Mouse (Mus musculus) limb, embryonic 15.5 days (tissue): ENCODE results near the gene Prrx2. TPM values are rescaled to one million over a fixed set of nuclear protein-coding genes. Genes with fewer than 3 reads are reported as not detected.

ENCODE experiments used
- ATAC-seq: fragments of 200-750 bp; cut with Nextera tagmentation; 2 replicates; pipeline ENCODE4 v1.8.0; 2017; ENCODE audit warnings: low read depth, moderate TSS enrichment; ENCODE audit not compliant: insufficient number of reproducible peaks, low FRiP score, low TSS enrichment
- H3K27ac ChIP-seq: fragments of 300-500 bp; sonication (generic); 2 replicates; pipeline ENCODE4 v1.5.1; 2015; ENCODE audit warnings: moderate library complexity, mild to moderate bottlenecking, inconsistent platforms
- H3K27me3 ChIP-seq: fragments of 300-500 bp; sonication (generic); 2 replicates; pipeline ENCODE4 v1.6.1; 2015; ENCODE audit warnings: inconsistent platforms
- H3K36me3 ChIP-seq: fragments of 300-500 bp; sonication (generic); 2 replicates; pipeline ENCODE4 v1.6.1; 2015; ENCODE audit warnings: inconsistent platforms
- H3K4me1 ChIP-seq: fragments of 300-500 bp; sonication (generic); 2 replicates; pipeline ENCODE4 v1.6.1; 2015; ENCODE audit warnings: inconsistent platforms
- H3K4me2 ChIP-seq: fragments of 300-500 bp; sonication (generic); 2 replicates; pipeline ENCODE4 v1.6.1; 2015; ENCODE audit warnings: mild to moderate bottlenecking, inconsistent platforms
- H3K4me3 ChIP-seq: fragments of 300-500 bp; sonication (generic); 2 replicates; pipeline ENCODE4 v1.5.1; 2015; ENCODE audit warnings: mild to moderate bottlenecking, inconsistent platforms
- H3K9ac ChIP-seq: fragments of 300-500 bp; sonication (generic); 2 replicates; pipeline ENCODE4 v1.6.1; 2015; ENCODE audit warnings: inconsistent platforms
- H3K9me3 ChIP-seq: fragments of 300-500 bp; sonication (generic); 2 replicates; pipeline ENCODE4 v1.6.1; 2016; ENCODE audit warnings: inconsistent platforms
- WGBS: fragments of 180-500 bp; shearing (Covaris S2); methylation state at CpG from one replicate; pipeline ENCODE4 v1.1.7; 2015; 5-methylcytosine and 5-hydroxymethylcytosine counted together
- polyA plus RNA-seq: library from polyadenylated mRNA; unstranded; fragments of >200 nt; fragmentation: Nextera tagmentation; extraction: Ambion mirVana; gene quantifications from 2 replicates; pipeline ENCODE4 v1.2.1, GENCODE M21; 2015

Prrx2 gene
- polyA plus RNA-seq, 1 experiment from 2014 or later = 65.0 TPM

- peaks cover 69% of the 10 kb centered on the region for H3K4me1 ChIP-seq
Observed at GRCm38 (mm10) chr2:30848184-30848583, 13.4 kb downstream of the Prrx2 start.

GRCm38 (mm10) chr2:30850581-30850980 lies 15.8 kb downstream of the Prrx2 start:
- Histone ChIP-seq H3K36me3 (no peaks in the 10 kb centered on the region), H3K9ac (no peak overlapping the region), H3K27me3 (no peaks in the 10 kb centered on the region), H3K9me3 (no peaks in the 10 kb centered on the region), H3K4me1 (peaks cover 76% of the 10 kb centered on the region), H3K27ac (peak overlapping the region; percentile 76), H3K4me3 (no peak overlapping the region), H3K4me2 (no peak overlapping the region)
- no peak for ATAC-seq
- WGBS = 23% methylated on average over 6 of the region's 6 CpGs

More at GRCm38 (mm10) chr2:30848184-30848583, 13.4 kb downstream of the Prrx2 start:
- no peak for ATAC-seq
- Histone ChIP-seq H3K27ac (no peak overlapping the region), H3K9ac (no peak overlapping the region), H3K4me2 (peak overlapping the region; percentile 76; the same call in 1 of the 2 replicates), H3K36me3 (no peaks in the 10 kb centered on the region), H3K9me3 (no peaks in the 10 kb centered on the region), H3K27me3 (no peaks in the 10 kb centered on the region), H3K4me3 (no peak overlapping the region; the same call in 1 of the 2 replicates)
- 42% methylated on average over 8 of the region's 8 CpGs for WGBS

DNA sequence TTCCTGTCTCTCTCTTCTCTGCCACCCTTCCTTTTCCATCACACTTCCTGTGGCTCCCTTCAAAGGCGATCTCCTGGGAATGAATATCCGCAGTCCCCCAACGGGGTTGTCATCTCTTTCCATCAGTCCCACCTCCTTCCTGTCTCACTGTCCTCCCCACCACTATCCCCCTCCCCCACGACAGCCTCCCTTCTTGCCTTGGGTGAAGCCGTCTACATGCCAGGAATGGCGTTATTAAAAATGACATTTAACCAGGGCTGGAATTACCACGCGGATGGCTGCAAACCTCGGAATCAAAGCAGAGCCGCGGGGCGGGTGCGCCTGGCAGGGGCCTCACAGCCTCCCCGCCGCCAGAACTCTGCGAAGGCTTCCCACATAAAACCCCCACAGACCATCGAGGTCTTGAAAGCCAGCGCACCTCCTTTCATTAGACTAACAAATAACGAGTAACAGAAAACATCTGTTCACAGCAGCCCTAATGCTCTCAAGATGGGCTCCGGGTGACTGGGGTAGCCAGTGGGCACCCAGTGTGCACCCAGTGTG lies 18.1 kb downstream of the Prrx2 start:
- Histone ChIP-seq H3K4me2 (peak overlapping the region; percentile 32), H3K27ac (peak overlapping the region; percentile 76), H3K9ac (no peak overlapping the region), H3K36me3 (no peaks in the 10 kb centered on the region), H3K9me3 (no peaks in the 10 kb centered on the region), H3K4me1 (peaks cover 68% of the 10 kb centered on the region), H3K27me3 (no peaks in the 10 kb centered on the region), H3K4me3 (no peak overlapping the region)
- 7% methylated on average over 20 of the region's 20 CpGs for WGBS
- peak; percentile 37 for ATAC-seq

DNA sequence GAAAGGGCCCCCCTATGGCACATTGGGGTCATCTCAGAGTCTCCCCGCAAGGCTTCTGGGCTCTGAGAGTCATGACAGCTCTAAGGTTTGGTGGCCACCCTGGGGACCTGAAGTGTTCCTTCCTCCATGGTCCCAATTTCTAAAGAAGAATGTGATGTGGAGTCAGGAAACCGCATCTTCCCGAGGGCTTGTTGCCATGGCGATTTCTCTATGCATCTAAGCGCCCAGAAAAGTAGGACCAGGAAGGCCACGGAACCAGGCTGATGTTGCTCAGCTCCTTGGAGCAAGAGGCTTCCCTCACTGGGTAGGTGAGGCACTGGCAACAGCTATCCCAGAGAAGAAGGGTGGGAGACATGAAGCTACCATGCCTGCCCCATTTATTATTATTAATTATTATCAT lies 22.3 kb downstream of the Prrx2 start:
- H3K27me3 ChIP-seq = no peaks in the 10 kb centered on the region
- no peak overlapping the region for H3K9ac ChIP-seq
- peaks cover 61% of the 10 kb centered on the region for H3K4me1 ChIP-seq
- 77% methylated on average over 6 of the region's 6 CpGs for WGBS
- ATAC-seq = no peak
- H3K4me2 ChIP-seq = no peak overlapping the region
- no peaks in the 10 kb centered on the region for H3K9me3 ChIP-seq
- no peak overlapping the region for H3K4me3 ChIP-seq
- H3K27ac ChIP-seq = no peak overlapping the region
- H3K36me3 ChIP-seq = no peaks in the 10 kb centered on the region

DNA sequence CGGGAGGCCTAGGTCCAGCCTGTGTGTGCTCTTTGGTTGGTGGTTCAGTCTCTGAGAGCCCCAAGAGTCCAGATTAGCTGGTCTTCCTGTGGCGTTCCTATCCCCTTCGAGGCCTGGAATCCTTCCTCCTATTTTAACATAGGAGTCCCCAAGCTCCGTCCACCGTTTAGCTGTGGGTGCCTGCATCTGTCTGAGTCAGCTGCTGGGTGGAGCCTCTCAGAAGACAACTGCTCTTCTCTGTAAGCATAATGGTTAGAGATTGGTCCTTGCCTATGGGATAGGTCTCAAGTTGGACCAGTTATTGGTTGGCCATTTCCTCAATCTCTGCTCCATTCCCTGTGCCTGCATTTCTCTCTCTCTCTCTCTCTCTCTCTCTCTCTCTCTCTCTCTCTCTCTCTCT lies 25.0 kb downstream of the Prrx2 start:
- Histone ChIP-seq H3K9me3 (no peaks in the 10 kb centered on the region), H3K4me2 (no peak overlapping the region), H3K4me3 (no peak overlapping the region), H3K27ac (no peak overlapping the region; the same call in 1 of the 2 replicates), H3K4me1 (peaks cover 52% of the 10 kb centered on the region), H3K9ac (no peak overlapping the region), H3K36me3 (no peaks in the 10 kb centered on the region), H3K27me3 (no peaks in the 10 kb centered on the region)
- no peak for ATAC-seq
- 70% methylated on average over 5 of the region's 5 CpGs for WGBS

DNA sequence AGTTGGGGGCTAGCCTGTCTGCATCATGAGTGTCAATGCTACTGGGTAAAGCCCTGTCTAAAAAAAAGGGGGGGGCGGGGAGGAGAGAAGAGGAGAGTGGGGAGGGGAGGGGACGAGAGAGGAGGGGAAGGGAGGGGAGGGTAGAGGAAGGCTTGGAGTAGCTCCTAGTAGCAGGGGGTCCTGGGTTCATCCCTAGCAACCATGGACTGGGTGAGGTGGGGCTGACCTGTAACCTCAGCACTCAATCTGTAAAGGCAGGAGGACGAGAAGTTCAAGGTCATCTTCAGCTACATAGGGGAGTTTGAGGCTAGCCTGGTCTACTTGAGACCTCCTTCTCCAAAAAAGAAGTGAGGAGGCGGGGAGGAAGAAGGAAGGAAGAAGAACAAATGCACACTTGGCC lies 27.3 kb downstream of the Prrx2 start:
- no peak for ATAC-seq
- no peak overlapping the region for H3K4me3 ChIP-seq

GRCm38 (mm10) chr2:30863574-30863973 lies 28.8 kb downstream of the Prrx2 start:
- Histone ChIP-seq H3K27ac (0 out of 2 replicates have a peak overlapping the region, but pooled peaks have one; percentile 5), H3K36me3 (no peaks in the 10 kb centered on the region), H3K4me1 (peaks cover 47% of the 10 kb centered on the region), H3K9me3 (no peaks in the 10 kb centered on the region), H3K4me3 (no peak overlapping the region), H3K9ac (no peak overlapping the region), H3K4me2 (no peak overlapping the region), H3K27me3 (no peaks in the 10 kb centered on the region)
- no peak for ATAC-seq
- 58% methylated on average over 9 of the region's 9 CpGs for WGBS

More for the DNA sequence above, 27.3 kb downstream of the Prrx2 start:
- no peaks in the 10 kb centered on the region for H3K27me3 ChIP-seq
- no peaks in the 10 kb centered on the region for H3K9me3 ChIP-seq
- H3K4me2 ChIP-seq = no peak overlapping the region
- WGBS = 78% methylated on average over 4 of the region's 4 CpGs
- H3K27ac ChIP-seq = no peak overlapping the region
- H3K36me3 ChIP-seq = no peaks in the 10 kb centered on the region
- peaks cover 62% of the 10 kb centered on the region for H3K4me1 ChIP-seq
- H3K9ac ChIP-seq = no peak overlapping the region

- WGBS = 2% methylated on average over 35 of the region's 35 CpGs
- Histone ChIP-seq H3K27me3 (no peaks in the 10 kb centered on the region), H3K36me3 (no peaks in the 10 kb centered on the region), H3K27ac (peak overlapping the region; percentile 81), H3K9me3 (no peaks in the 10 kb centered on the region), H3K4me2 (peak overlapping the region; percentile 54), H3K9ac (no peak overlapping the region), H3K4me1 (peaks cover 42% of the 10 kb centered on the region), H3K4me3 (peak overlapping the region; percentile 34)
- ATAC-seq = peak; percentile 66; the same call in 1 of the 2 replicates
Observed at GRCm38 (mm10) chr2:30864968-30865381, 30.2 kb downstream of the Prrx2 start.

GRCm38 (mm10) chr2:30865426-30865825 lies 30.7 kb downstream of the Prrx2 start:
- H3K4me2 ChIP-seq = peak overlapping the region; percentile 54
- no peak overlapping the region for H3K9ac ChIP-seq
- H3K9me3 ChIP-seq = no peaks in the 10 kb centered on the region
- H3K27ac ChIP-seq = peak overlapping the region; percentile 81
- ATAC-seq = no peak
- peak overlapping the region; percentile 34 for H3K4me3 ChIP-seq
- H3K27me3 ChIP-seq = no peaks in the 10 kb centered on the region
- peaks cover 45% of the 10 kb centered on the region for H3K4me1 ChIP-seq
- H3K36me3 ChIP-seq = no peaks in the 10 kb centered on the region
- whole genome bisulfite sequencing = 36% methylated on average over 3 of the region's 3 CpGs

- no peaks in the 10 kb centered on the region for H3K9me3 ChIP-seq
- H3K9ac ChIP-seq = no peak overlapping the region
- 52% methylated on average over 8 of the region's 8 CpGs for WGBS
- H3K36me3 ChIP-seq = no peaks in the 10 kb centered on the region
- H3K27me3 ChIP-seq = no peaks in the 10 kb centered on the region
- H3K27ac ChIP-seq = peak overlapping the region; percentile 84
- peak; percentile 30; the same call in 1 of the 2 replicates for ATAC-seq
- peaks cover 71% of the 10 kb centered on the region for H3K4me1 ChIP-seq
- no peak overlapping the region for H3K4me3 ChIP-seq
- peak overlapping the region; percentile 7; the same call in 1 of the 2 replicates for H3K4me2 ChIP-seq
Observed at GRCm38 (mm10) chr2:30870863-30871262, 36.1 kb downstream of the Prrx2 start.

DNA sequence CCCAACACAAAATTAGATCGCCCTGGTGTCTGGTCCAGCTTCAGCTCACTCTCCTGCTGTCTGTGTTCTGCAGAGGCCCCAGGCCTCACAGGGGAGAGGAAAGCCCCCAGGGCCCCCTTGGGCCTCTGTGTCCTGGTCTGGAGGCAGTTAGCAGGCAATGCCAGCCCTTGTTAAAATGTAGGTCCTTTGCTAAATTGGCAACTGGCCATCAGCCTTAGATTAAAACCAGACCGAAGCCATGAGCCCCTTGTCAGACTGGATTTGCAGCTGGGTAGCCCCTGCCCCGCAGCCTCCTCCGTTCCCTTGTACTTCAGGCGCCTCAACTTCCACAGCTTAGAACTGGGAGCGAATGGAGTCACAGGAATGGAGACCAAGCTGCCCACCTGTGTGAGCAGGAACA lies 37.9 kb downstream of the Prrx2 start:
- no peak overlapping the region for H3K4me3 ChIP-seq
- H3K9ac ChIP-seq = peak overlapping the region; percentile 4; the same call in 1 of the 2 replicates
- no peak for ATAC-seq
- H3K27me3 ChIP-seq = no peaks in the 10 kb centered on the region
- WGBS = 24% methylated on average over 6 of the region's 6 CpGs
- H3K4me2 ChIP-seq = no peak overlapping the region
- peak overlapping the region; percentile 79 for H3K27ac ChIP-seq
- H3K36me3 ChIP-seq = no peaks in the 10 kb centered on the region
- peaks cover 72% of the 10 kb centered on the region for H3K4me1 ChIP-seq
- no peaks in the 10 kb centered on the region for H3K9me3 ChIP-seq

- no peaks in the 10 kb centered on the region for H3K27me3 ChIP-seq
- H3K4me3 ChIP-seq = no peak overlapping the region
- H3K27ac ChIP-seq = peak overlapping the region; percentile 80
- H3K36me3 ChIP-seq = peaks cover 13% of the 10 kb centered on the region
- H3K9me3 ChIP-seq = no peaks in the 10 kb centered on the region
- no peak overlapping the region for H3K9ac ChIP-seq
- H3K4me1 ChIP-seq = peaks cover 69% of the 10 kb centered on the region
- ATAC-seq = no peak
- 34% methylated on average over 10 of the region's 10 CpGs for WGBS
- no peak overlapping the region for H3K4me2 ChIP-seq
Observed at GRCm38 (mm10) chr2:30874445-30874844, 39.7 kb downstream of the Prrx2 start.
